Mouse (Mus musculus) retina, postnatal 1 day (tissue): ENCODE data around the gene Dlgap5.

Experiments
- DNase-seq: peaks from one replicate; pipeline ENCODE4 v3.0.0-alpha.2; 2012

Gene Dlgap5

GRCm38 (mm10) chr14:47346715-47347114 is 71.5 kb downstream of the Dlgap5 start:
- DNase-seq: no peak

- DNase-seq: no peak
These were observed 76.4 kb downstream of the Dlgap5 start for GRCm38 (mm10) chr14:47341811-47342291.

GRCm38 (mm10) chr14:47340231-47340925 is 77.8 kb downstream of the Dlgap5 start:
- DNase-seq: no peak
